8 mouse cellular contexts compared by ENCODE assay signal in the genomic region with DNA sequence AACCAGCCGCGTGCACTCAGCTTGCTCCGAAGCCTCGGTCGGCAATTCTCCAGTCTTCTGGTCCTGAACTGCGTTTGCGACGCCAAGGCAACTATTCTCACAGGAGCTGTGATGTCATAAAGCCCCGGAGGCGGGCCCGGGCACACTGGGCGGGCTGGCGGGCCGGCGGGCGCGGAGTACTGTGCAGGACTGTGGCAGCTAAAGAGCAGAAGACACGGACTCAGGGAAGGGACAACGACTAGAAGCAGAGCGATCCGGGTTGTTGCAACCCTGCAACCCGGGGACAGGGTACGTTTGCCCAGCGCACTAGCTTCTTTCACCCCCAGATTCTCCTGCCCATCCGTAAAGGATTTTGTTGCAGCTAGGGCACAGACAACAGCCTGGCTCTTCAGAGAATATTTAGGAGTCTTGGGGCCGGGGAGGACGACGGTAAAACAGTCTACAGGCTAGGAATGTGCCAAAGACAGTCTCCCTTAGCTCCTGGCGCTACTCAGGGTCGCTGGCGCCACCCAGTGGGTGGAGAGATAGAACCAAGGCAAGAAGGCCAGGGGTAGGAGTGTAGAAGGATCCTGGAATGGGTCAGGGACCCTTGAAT. TPM values are rescaled to one million over a fixed set of nuclear protein-coding genes. Genes with fewer than 3 reads are reported as not detected.
DNase-seq lines count a peak whose midpoint lies in the region; ATAC-seq and TF ChIP-seq lines count a peak whose summit lies in the region.

TSS of gene Cfap100 (minus strand) at position 418 of the 595 bp plus-strand sequence.

- H3K9me3 ChIP-seq in ES-Bruce4 (replicated peaks; ENCODE audit: control insufficient read depth, insufficient read depth, low read length, poor library complexity, severe bottlenecking) = no peaks in the 10 kb centered on the region
- H3K9me3 ChIP-seq in forebrain, embryonic 11.5 days (ENCODE audit: control insufficient read depth, low read length) = no peaks in the 10 kb centered on the region
- no peaks in the 10 kb centered on the region for H3K9me3 ChIP-seq in heart, embryonic 14.5 days (ENCODE audit: control insufficient read depth, low read length)
- H3K9me3 ChIP-seq in kidney, postnatal 0 days (replicated peaks; ENCODE audit: low read length) = no peaks in the 10 kb centered on the region

- no peaks in the 10 kb centered on the region for H3K36me3 ChIP-seq in ES-Bruce4 (ENCODE audit: control insufficient read depth, insufficient read depth, low read length, poor library complexity, severe bottlenecking)
- no peaks in the 10 kb centered on the region for H3K36me3 ChIP-seq in forebrain, embryonic 11.5 days (ENCODE audit: control insufficient read depth, insufficient read depth, low read length)
- H3K36me3 ChIP-seq in heart, embryonic 14.5 days (ENCODE audit: control insufficient read depth, insufficient read depth, low read length) = no peaks in the 10 kb centered on the region
- H3K36me3 ChIP-seq in kidney, postnatal 0 days (ENCODE audit: insufficient read depth, low read length) = no peaks in the 10 kb centered on the region
- no peaks in the 10 kb centered on the region for H3K36me3 ChIP-seq in liver, adult 2 months (ENCODE audit: control insufficient read depth, insufficient read depth, low read length)
- H3K36me3 ChIP-seq in myocyte (ENCODE audit: control insufficient read depth, insufficient read depth) = no peaks in the 10 kb centered on the region

- H3K27me3 ChIP-seq in ES-Bruce4 (ENCODE audit: control insufficient read depth, insufficient read depth, low read length, poor library complexity, severe bottlenecking) = no peaks in the 10 kb centered on the region
- H3K27me3 ChIP-seq in forebrain, embryonic 11.5 days (ENCODE audit: control insufficient read depth, insufficient read depth, low read length) = peaks cover 4% of the 10 kb centered on the region; the same call in 1 of the 2 replicates
- H3K27me3 ChIP-seq in heart, embryonic 14.5 days (ENCODE audit: control insufficient read depth, insufficient read depth, low read length) = peaks cover 13% of the 10 kb centered on the region
- H3K27me3 ChIP-seq in kidney, postnatal 0 days (ENCODE audit: insufficient read depth, low read length) = peaks cover 6% of the 10 kb centered on the region; the same call in 1 of the 2 replicates
- no peaks in the 10 kb centered on the region for H3K27me3 ChIP-seq in liver, adult 2 months (ENCODE audit: control insufficient read depth, insufficient read depth, low read length)
- H3K27me3 ChIP-seq in myocyte (ENCODE audit: control insufficient read depth, insufficient read depth, insufficient read length) = peaks cover 32% of the 10 kb centered on the region

- TF ChIP-seq EP300 in ES-Bruce4 (IDR thresholded peaks at IDR 0.05; ENCODE audit: insufficient read depth, low read depth, low read length) = no peak

- WGBS in forebrain, embryonic 11.5 days = 0% methylated on average over 31 of the region's 31 CpGs
- under 1% methylated on average over 31 of the region's 31 CpGs for WGBS in heart, embryonic 14.5 days
- WGBS in kidney, postnatal 0 days = under 1% methylated on average over 31 of the region's 31 CpGs
- under 1% methylated on average over 31 of the region's 31 CpGs for WGBS in liver, adult 2 months

- peak; percentile 46 for DNase-seq in c-Kit-positive CD71-negative TER-119-negative erythroid progenitor cells, embryonic 14.5 days (ENCODE audit: low read depth)
- peak; percentile 90 for DNase-seq in forebrain, embryonic 11.5 days (ENCODE audit: low spot score)
- peak; percentile 79 for DNase-seq in kidney, postnatal 0 days (ENCODE audit: low spot score)
- DNase-seq in liver, adult 2 months (ENCODE audit: extremely low read depth, low read depth, low spot score) = peak; percentile 70
- DNase-seq in testis, postnatal 14 days (ENCODE audit: low spot score) = peak; percentile 51

- H3K79me2 ChIP-seq in liver, adult 2 months (ENCODE audit: control insufficient read depth, insufficient read depth, low read length) = no peaks in the 10 kb centered on the region
- no peaks in the 10 kb centered on the region for H3K79me2 ChIP-seq in myocyte (ENCODE audit: control insufficient read depth, insufficient read depth)

- no peak within 1 kb of the TSS for H3ac ChIP-seq in myocyte (ENCODE audit: control insufficient read depth, insufficient read length)

- H3K4me1 ChIP-seq in ES-Bruce4 (ENCODE audit: control insufficient read depth, insufficient read depth, low read length) = peaks cover 2% of the 10 kb centered on the region
- peaks cover 3% of the 10 kb centered on the region; the same call in 1 of the 2 replicates for H3K4me1 ChIP-seq in forebrain, embryonic 11.5 days (replicated peaks; ENCODE audit: control insufficient read depth, insufficient read depth, low read length)
- H3K4me1 ChIP-seq in heart, embryonic 14.5 days (ENCODE audit: control insufficient read depth in 2 of 2, insufficient read depth in 2 of 2, low read length in 2 of 2) = peaks cover 5 to 10% of the 10 kb centered on the region in 2 experiments; a peak in 3 of 4 replicates
- H3K4me1 ChIP-seq in kidney, postnatal 0 days (replicated peaks; ENCODE audit: insufficient read depth, low read length) = no peaks in the 10 kb centered on the region
- peaks cover 10% of the 10 kb centered on the region; the same call in 1 of the 2 replicates for H3K4me1 ChIP-seq in liver, adult 2 months (ENCODE audit: control insufficient read depth, insufficient read depth, low read length)

- H3K9ac ChIP-seq in ES-Bruce4 (ENCODE audit: low read depth, poor library complexity, severe bottlenecking) = peak within 1 kb of the TSS; percentile 45
- peak within 1 kb of the TSS; percentile 59 for H3K9ac ChIP-seq in forebrain, embryonic 11.5 days (ENCODE audit: low read length)
- peak within 1 kb of the TSS; percentile 66 for H3K9ac ChIP-seq in heart, embryonic 14.5 days (ENCODE audit: low read length)
- peak within 1 kb of the TSS; percentile 29; the same call in 1 of the 2 replicates for H3K9ac ChIP-seq in kidney, postnatal 0 days (ENCODE audit: low read depth, low read length)
- peak within 1 kb of the TSS; percentile 76 for H3K9ac ChIP-seq in liver, adult 2 months (ENCODE audit: low read depth, low read length)

- TF ChIP-seq POLR2A in ES-Bruce4 (IDR thresholded peaks at IDR 0.05; ENCODE audit: insufficient read depth, low read length) (no peak), myocyte (IDR thresholded peaks at IDR 0.05; ENCODE audit: insufficient read length, low read depth) (no peak)
- TF ChIP-seq POLR2A in liver, adult 2 months (IDR thresholded peaks at IDR 0.05; ENCODE audit: extremely low read depth, insufficient read depth, low read length) = peak; percentile 55; the same call in 1 of the 2 replicates

- peak; percentile 80 for TF ChIP-seq CTCF in ES-Bruce4 (IDR thresholded peaks at IDR 0.05; ENCODE audit: low read depth, low read length)
- peak; percentile 78 for TF ChIP-seq CTCF in kidney, postnatal 0 days (IDR thresholded peaks at IDR 0.05; ENCODE audit: low read depth)
- TF ChIP-seq CTCF in liver, adult 2 months (IDR thresholded peaks at IDR 0.05; ENCODE audit: low read depth, low read length) = peak; percentile 83

- H3K4me2 ChIP-seq in forebrain, embryonic 11.5 days (ENCODE audit: low read depth, low read length, severe bottlenecking) = peak within 1 kb of the TSS; percentile 71
- H3K4me2 ChIP-seq in heart, embryonic 14.5 days (ENCODE audit: low read length) = peak within 1 kb of the TSS; percentile 85
- peak within 1 kb of the TSS; percentile 55 for H3K4me2 ChIP-seq in kidney, postnatal 0 days (ENCODE audit: low read length)
- peak within 1 kb of the TSS; percentile 49 for H3K4me2 ChIP-seq in myocyte (ENCODE audit: low read depth)

- H3K4me3 ChIP-seq in ES-Bruce4 (ENCODE audit: low read depth, low read length) (peak within 1 kb of the TSS; percentile 40), myocyte (no peak within 1 kb of the TSS)
- peak within 1 kb of the TSS; percentile 33 for H3K4me3 ChIP-seq in forebrain, embryonic 11.5 days (ENCODE audit: low read depth, low read length)
- H3K4me3 ChIP-seq in heart, embryonic 14.5 days (ENCODE audit: control insufficient read depth in 1 of 2, insufficient read depth in 1 of 2, low read depth in 1 of 2, low read length in 2 of 2) = peak within 1 kb of the TSS; percentile 45 to 49
- H3K4me3 ChIP-seq in kidney, postnatal 0 days (replicated peaks; ENCODE audit: low read depth, low read length) = peak within 1 kb of the TSS; percentile 22
- peak within 1 kb of the TSS; percentile 48 for H3K4me3 ChIP-seq in liver, adult 2 months (ENCODE audit: insufficient read depth, low read depth, low read length)

- H3K27ac ChIP-seq in ES-Bruce4 (ENCODE audit: insufficient read depth, low read length) = no peak within 1 kb of the TSS
- no peak within 1 kb of the TSS for H3K27ac ChIP-seq in forebrain, embryonic 11.5 days (ENCODE audit: low read depth, low read length)
- H3K27ac ChIP-seq in heart, embryonic 14.5 days (replicated peaks in 1 of 2; ENCODE audit: control insufficient read depth in 1 of 2, insufficient read depth in 1 of 2, low read depth in 2 of 2, low read length in 2 of 2) = no peak within 1 kb of the TSS
- H3K27ac ChIP-seq in kidney, postnatal 0 days = no peak within 1 kb of the TSS
- H3K27ac ChIP-seq in liver, adult 2 months (replicated peaks; ENCODE audit: insufficient read depth, low read depth, low read length) = peak within 1 kb of the TSS; percentile 77

- peak; percentile 91 for ATAC-seq in forebrain, embryonic 11.5 days (replicated peaks; ENCODE audit: low FRiP score)
- ATAC-seq in heart, embryonic 14.5 days (ENCODE audit: insufficient number of reproducible peaks, insufficient read depth, low FRiP score, low read depth) = peak; percentile 73; the same call in 1 of the 2 replicates
- ATAC-seq in kidney, postnatal 0 days (replicated peaks; ENCODE audit: low FRiP score, low read depth) = peak; percentile 79

TF ChIP-seq in myocyte, 11 proteins besides CTCF, POLR2A, EP300 and RAD21 (continues in another document):
- TF ChIP-seq CEBPB (IDR thresholded peaks at IDR 0.05; ENCODE audit: insufficient read depth, poor library complexity, severe bottlenecking) (no peak), E2F4 (IDR thresholded peaks at IDR 0.05; ENCODE audit: insufficient read depth) (no peak), REST (IDR thresholded peaks at IDR 0.05; ENCODE audit: insufficient read depth, insufficient read length) (no peak), MAX (IDR thresholded peaks at IDR 0.05; ENCODE audit: low read depth) (no peak), TCF12 (IDR thresholded peaks at IDR 0.05; ENCODE audit: insufficient read depth, poor library complexity, severe bottlenecking) (no peak), TCF3 (IDR thresholded peaks at IDR 0.05; ENCODE audit: insufficient read length, low read depth) (no peak)

RNA-seq across cellular contexts. Expression of gene Cfap100, which starts in this region (rescaled TPM):
- 2.1 TPM in 1 of 2 replicates, not detected in the other for polyA plus RNA-seq in ES-Bruce4 (2011; ENCODE audit: insufficient read depth, insufficient read length, low read depth, missing spikeins)
- polyA plus RNA-seq in forebrain, embryonic 11.5 days (2014; fragmentation: Nextera tagmentation; extraction: Ambion mirVana) = 1.2 and 1.8 TPM in 2 replicates
- 0.24 and 0.30 TPM in 2 replicates for polyA plus RNA-seq in heart, embryonic 14.5 days (2014; fragmentation: Nextera tagmentation; extraction: Ambion mirVana)
- 0.48 and 0.71 TPM in 2 replicates for polyA plus RNA-seq in kidney, postnatal 0 days (2015; fragmentation: Nextera tagmentation; extraction: Ambion mirVana)
- total RNA-seq in liver, adult 2 months (2014; rRNA removed) = 0.20 and 0.28 TPM in 2 replicates
- 0.17 and 0.33 TPM in 2 replicates for polyA plus RNA-seq in liver, adult 2 months (2012; rRNA removed)
- polyA plus RNA-seq in myocyte (2012; fragmentation: generic; extraction: Trizol) = 0.02 TPM

Comparison
In these comparisons a context has a peak if more than half of its experiments do, and no peak if none do; other contexts are left out.
1. Peak in ATAC-seq, H3K4me3 ChIP-seq, H3K9ac ChIP-seq and H3K4me2 ChIP-seq in heart, embryonic 14.5 days; RNA of the gene not detected or under 1 TPM.
2. Peak in DNase-seq, ATAC-seq, H3K4me3 ChIP-seq, H3K9ac ChIP-seq and H3K4me2 ChIP-seq in kidney, postnatal 0 days; RNA of the gene not detected or under 1 TPM.
3. Peak in DNase-seq, H3K4me3 ChIP-seq, H3K27ac ChIP-seq and H3K9ac ChIP-seq in liver, adult 2 months; RNA of the gene not detected or under 1 TPM.